Mouse (Mus musculus) brown adipose tissue, adult 24 weeks (tissue): Measurements from ENCODE around the gene Olfr177. TPM values are rescaled to one million over a fixed set of nuclear protein-coding genes. Genes with fewer than 3 reads are reported as not detected.

Experiments used
- H3K27ac ChIP-seq: fragments of 200-500 bp; replicated peaks from 2 replicates; pipeline ENCODE4 v1.5.1; 2012; ENCODE audit warnings: low read depth, mild to moderate bottlenecking, low read length
- H3K4me1 ChIP-seq: fragments of 200-500 bp; 2 replicates; pipeline ENCODE4 v1.6.1; 2012; ENCODE audit warnings: low read length, mixed read lengths; ENCODE audit not compliant: control insufficient read depth, insufficient read depth, insufficient read length
- H3K4me3 ChIP-seq: fragments of 200-500 bp; 2 replicates; pipeline ENCODE4 v1.5.1; 2012; ENCODE audit warnings: low read depth, mild to moderate bottlenecking, low read length, moderate library complexity; ENCODE audit not compliant: insufficient read depth
- polyA plus RNA-seq: library from polyadenylated mRNA; stranded (reverse); fragments of >200 nt; gene quantifications from 2 replicates; pipeline ENCODE4 v1.2.4, GENCODE M21; 2012; ENCODE audit not compliant: missing spikeins, insufficient read depth, insufficient read length

Olfr177 gene
- not detected in 2 replicates for polyA plus RNA-seq

DNA sequence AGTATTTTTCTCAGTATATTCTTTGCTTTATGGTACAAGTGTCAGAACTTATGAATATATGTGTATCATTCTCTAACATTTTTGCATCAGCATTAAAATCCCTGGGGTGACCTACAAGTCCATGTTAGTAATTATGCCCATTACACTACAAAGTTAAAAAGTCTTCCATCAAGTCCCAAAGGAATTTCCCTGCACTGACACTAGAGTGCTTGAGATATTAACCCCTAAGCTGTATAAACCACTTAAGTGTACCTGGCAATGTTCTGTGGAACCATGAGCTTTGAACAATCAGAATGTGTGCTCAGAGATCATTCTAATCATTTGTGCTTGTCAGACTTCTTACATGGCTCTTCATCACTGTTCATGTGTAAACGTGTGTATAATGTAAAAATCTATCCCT, at the start of gene Olfr177:
TSS of gene Olfr177 (minus strand) at position 101 of the 400 bp plus-strand sequence.
- Histone ChIP-seq H3K4me1 (no peaks in the 10 kb centered on the region), H3K27ac (no peak within 1 kb of the TSS), H3K4me3 (no peak within 1 kb of the TSS)

DNA sequence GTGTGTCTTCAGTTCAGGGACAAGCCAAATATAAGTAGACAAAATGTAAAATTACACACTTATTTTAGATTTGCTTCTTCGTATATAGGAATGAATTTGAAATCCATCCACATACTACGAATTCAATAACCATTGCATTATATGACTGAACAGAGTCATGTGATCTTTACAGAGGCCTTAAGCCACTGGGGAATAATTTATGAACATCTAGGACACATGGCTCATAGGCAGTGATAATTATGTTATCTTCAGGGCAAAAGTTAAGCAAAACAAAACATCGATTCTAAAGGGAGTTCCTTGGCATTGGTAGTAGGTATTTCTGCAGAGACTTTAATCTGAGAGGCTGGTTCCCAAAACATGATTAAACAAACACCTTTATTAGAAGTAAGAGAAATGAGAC, 17.4 kb upstream of the Olfr177 start, which contains the start of gene Olfr178:
TSS of gene Olfr178 (minus strand) at position 101 of the 400 bp plus-strand sequence.
- H3K4me1 ChIP-seq = no peaks in the 10 kb centered on the region
- H3K27ac ChIP-seq = no peak within 1 kb of the TSS
- no peak within 1 kb of the TSS for H3K4me3 ChIP-seq

DNA sequence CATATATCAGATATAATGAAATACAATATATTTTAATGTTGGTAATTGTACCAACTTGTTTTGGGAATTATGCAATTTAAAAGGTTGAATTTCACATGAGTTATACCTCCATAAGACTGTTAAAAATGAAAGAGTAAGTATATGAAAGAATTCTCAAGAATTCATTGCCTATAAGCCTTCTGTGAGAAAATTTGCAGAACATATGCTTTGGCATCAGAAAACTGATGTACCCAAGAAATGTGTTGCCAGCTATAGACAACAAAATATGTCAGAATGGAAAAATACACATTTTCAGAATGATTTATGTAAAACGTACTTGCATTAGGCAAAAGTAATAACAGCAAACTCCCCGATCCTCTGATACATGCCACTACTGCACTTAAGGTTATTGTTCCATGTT, 9.8 kb upstream of the Olfr177 start:
- H3K27ac ChIP-seq = no peak overlapping the region
- H3K4me3 ChIP-seq = no peak overlapping the region
- no peaks in the 10 kb centered on the region for H3K4me1 ChIP-seq

DNA sequence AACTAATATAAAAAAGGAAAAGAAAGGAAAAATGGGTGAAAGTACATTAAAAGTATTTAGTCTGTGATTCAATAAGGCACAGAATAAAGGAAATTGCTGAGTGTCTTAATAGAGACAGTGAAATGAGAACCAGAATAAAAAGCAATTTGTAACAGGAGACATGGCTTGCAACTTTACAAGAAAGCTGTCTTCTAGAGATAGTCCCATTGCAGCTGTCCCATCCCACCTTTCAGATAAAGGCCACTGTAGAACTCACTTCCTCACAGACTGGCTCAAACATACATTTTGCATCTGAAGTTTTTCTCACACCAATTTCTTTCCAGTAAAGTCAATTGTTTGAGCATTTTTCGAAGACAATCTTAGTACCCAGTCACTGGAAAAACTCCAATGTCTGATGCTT, 13.1 kb downstream of the Olfr177 start:
- H3K27ac ChIP-seq = no peak overlapping the region
- no peak overlapping the region for H3K4me3 ChIP-seq
- no peaks in the 10 kb centered on the region for H3K4me1 ChIP-seq

DNA sequence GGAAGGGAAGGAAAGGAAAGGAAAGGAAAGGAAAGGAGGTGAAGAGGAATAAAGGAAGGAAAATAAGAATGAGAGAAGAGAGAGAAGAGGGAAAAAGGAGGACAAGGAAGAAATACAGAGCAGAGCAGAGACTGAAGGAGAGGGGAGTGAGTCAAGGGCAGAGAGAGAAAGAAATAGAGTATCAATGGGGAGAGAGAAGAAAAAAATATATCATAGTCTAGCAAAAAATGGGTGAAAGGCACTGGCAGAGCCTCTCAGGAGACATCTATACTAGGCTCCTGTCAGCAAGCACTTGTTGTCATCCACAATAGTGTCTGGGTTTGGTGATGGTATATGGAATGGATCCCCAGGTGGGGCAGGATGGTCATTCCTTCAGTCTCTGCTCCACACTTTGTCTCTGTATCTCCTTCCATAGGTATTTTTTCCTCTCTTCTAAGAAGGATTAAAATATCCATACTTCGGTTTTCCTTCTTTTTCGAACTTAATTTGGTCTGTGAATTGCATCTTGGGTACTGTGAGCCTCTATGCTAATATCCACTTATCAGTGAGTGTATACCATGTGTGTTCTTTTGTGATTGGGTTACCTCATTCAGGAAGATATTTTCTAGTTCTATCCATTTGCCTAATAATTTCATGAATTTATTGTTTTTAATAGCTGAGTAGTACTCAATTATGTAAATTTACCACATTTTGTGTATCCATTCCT, 14.4 kb downstream of the Olfr177 start:
- Histone ChIP-seq H3K4me1 (no peaks in the 10 kb centered on the region), H3K27ac (no peak overlapping the region), H3K4me3 (no peak overlapping the region)

DNA sequence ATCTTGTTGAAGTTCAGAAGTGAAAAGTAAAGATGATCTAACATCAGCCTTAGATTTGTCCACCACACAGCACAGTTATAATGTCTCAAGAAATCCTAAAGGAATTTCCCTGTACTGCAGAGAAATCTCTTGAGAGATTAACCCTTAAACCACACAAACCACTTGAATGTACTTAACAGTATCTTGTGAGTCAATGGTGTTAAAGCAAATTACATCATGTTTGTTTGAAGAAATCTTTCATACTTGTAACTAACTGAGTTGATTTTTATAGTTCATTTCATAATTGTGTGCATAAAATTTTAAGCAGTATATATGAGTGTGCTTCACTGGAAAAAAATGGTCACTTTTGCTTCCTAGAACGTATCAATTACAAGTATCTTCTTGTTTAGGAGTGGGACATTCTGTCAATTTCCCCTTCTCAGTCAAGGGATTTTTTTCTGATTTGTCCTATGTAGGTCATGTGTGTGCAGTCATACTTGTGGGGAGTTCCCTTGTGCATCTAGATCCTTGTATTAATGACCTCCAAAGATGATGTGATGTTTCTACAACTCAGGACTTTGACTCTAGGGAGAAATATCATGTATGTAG, 47.7 kb downstream of the Olfr177 start, which contains the start of gene Olfr175-ps1:
TSS of gene Olfr175-ps1 (minus strand) at position 51 of the 588 bp plus-strand sequence.
- Histone ChIP-seq H3K4me3 (no peak within 1 kb of the TSS), H3K27ac (no peak within 1 kb of the TSS), H3K4me1 (no peaks in the 10 kb centered on the region)

Other genes starting within 250 kb of the Olfr177 start
- gene E330017A01Rik, start 236.0 kb downstream of the Olfr177 start, polyA plus RNA-seq = not detected in 2 replicates
- gene Cpox, start 204.5 kb downstream of the Olfr177 start, polyA plus RNA-seq = 3.0 and 4.6 TPM in 2 replicates
- gene Gpr15, start 155.7 kb downstream of the Olfr177 start, polyA plus RNA-seq = not detected in 2 replicates
- 22.5 and 41.1 TPM in 2 replicates for gene Cldnd1, start 146.9 kb downstream of the Olfr177 start, polyA plus RNA-seq
- gene Olfr172, start 111.6 kb downstream of the Olfr177 start, polyA plus RNA-seq = not detected in 2 replicates
- not detected in 2 replicates for gene Olfr173, start 74.5 kb downstream of the Olfr177 start, polyA plus RNA-seq
- not detected in 2 replicates for gene Olfr175-ps1, start 48.0 kb downstream of the Olfr177 start, polyA plus RNA-seq
- gene Olfr178, start 17.3 kb upstream of the Olfr177 start, polyA plus RNA-seq = not detected in 2 replicates
- gene Olfr181, start 54.0 kb upstream of the Olfr177 start, polyA plus RNA-seq = not detected in 2 replicates
- not detected in 2 replicates for gene Olfr180, start 54.6 kb upstream of the Olfr177 start, polyA plus RNA-seq
- not detected in 2 replicates for gene Olfr183, start 120.6 kb upstream of the Olfr177 start, polyA plus RNA-seq
- not detected in 2 replicates for gene Olfr186, start 155.5 kb upstream of the Olfr177 start, polyA plus RNA-seq
- not detected in 2 replicates for gene Olfr187, start 165.0 kb upstream of the Olfr177 start, polyA plus RNA-seq
- not detected in 2 replicates for gene Olfr190, start 203.2 kb upstream of the Olfr177 start, polyA plus RNA-seq
- not detected in 2 replicates for gene Olfr191, start 215.1 kb upstream of the Olfr177 start, polyA plus RNA-seq
- gene Olfr193, start 237.1 kb upstream of the Olfr177 start, polyA plus RNA-seq = not detected in 2 replicates
- not detected in 2 replicates for gene Olfr194, start 246.3 kb upstream of the Olfr177 start, polyA plus RNA-seq